Mouse (Mus musculus) large intestine, adult 2 months (tissue): Measurements from ENCODE around the gene Grpel1. TPM values are rescaled to one million over a fixed set of nuclear protein-coding genes. Genes with fewer than 3 reads are reported as not detected.

Experiments
- DNase-seq: peaks from one replicate; pipeline ENCODE4 v3.0.0-alpha.2; 2012; ENCODE audit warnings: low read depth, low spot score
- WGBS: fragments of 180-500 bp; shearing (Covaris S2); methylation state at CpG from one replicate; pipeline ENCODE4 v1.1.7; 2018; 5-methylcytosine and 5-hydroxymethylcytosine counted together
- polyA plus RNA-seq: library from polyadenylated mRNA; depleted of rRNA; stranded (reverse); fragments of >200 nt; gene quantifications from 2 replicates; pipeline ENCODE4 v1.2.3, GENCODE M21; 2012; rRNA removed

Grpel1 gene
- polyA plus RNA-seq, 1 experiment = 15.0 TPM

DNA sequence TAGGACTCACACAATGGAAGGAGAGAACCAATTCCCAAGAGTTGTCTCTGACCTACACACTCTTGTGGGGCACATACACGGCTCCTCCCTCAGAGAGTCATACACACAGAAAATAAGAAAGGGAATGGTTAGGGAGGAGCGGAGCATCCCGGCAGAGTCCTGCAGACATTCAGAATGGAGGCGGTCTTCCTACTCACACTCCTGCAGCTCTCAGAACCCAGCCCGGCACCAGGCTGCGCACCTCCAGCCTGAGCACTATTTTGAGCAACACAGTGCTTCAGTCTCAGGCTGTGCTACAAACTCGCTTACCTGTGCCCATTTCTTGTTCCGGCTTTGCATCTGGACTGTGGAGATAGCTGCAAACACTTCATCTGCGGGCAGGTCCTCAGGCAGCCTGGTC, 29.9 kb downstream of the Grpel1 start:
- no peak for DNase-seq
- WGBS = 96% methylated on average over 9 of the region's 9 CpGs

DNA sequence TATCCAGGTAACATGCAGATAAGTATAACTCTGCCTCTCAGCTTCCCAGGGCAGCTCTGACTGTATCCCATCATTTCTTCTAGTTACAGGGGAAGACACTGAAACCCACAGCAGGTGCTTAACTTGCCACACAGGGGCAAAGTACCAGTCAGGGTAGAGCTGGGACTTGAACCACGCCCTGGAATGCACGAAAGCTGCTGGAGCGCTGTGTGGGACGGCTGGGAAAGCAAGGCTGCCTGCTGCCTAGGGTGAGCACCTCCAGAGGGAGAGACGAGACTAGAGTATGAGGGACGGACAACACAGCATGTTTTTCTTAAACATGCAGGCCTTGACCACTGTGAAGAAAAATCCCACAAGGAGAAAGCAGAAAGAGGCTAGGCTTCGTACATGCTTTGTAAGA, 40.4 kb downstream of the Grpel1 start:
- 58% methylated on average over 7 of the region's 7 CpGs for WGBS
- DNase-seq = no peak

DNA sequence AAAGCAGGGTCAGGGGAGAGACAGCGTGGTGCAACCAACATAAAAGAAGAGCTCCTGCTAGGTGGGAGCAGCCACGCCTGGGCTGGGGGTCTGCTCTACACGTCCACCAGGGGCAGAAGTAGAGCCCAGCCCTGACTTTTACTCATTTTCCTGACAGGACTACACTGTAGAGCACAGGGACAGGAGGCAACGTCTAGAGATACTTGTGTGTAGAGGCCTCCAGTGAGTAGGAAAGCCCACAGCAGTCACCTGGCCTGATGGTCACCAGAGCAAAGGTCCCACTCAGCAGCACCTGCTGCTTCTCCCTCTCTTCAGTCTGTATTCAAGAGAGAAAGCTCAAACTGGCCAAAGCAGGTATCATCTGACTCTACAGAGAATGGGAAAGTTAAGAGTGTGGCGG, 40.8 kb downstream of the Grpel1 start:
- WGBS = 75% methylated on average over 5 of the region's 5 CpGs
- no peak for DNase-seq

DNA sequence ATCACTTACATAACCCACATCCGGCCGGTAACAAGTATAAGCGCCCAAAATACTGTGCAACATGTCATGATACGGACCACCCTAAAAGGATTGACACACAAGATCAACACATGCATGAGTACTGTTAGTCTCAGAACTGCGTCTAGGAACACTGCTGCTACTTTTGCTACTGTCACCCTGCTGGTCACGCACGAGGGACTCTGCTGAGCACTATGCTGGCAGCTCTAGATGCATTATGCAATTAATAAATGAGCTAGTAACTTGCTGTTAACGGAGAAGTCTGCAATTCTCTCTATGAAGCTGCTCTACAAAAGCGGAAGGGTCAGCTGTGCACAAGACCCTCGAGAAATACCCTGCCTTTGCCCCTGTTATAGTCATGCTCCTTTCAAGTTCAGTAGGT, 43.6 kb downstream of the Grpel1 start:
- WGBS = 94% methylated on average over 10 of the region's 10 CpGs
- no peak for DNase-seq

DNA sequence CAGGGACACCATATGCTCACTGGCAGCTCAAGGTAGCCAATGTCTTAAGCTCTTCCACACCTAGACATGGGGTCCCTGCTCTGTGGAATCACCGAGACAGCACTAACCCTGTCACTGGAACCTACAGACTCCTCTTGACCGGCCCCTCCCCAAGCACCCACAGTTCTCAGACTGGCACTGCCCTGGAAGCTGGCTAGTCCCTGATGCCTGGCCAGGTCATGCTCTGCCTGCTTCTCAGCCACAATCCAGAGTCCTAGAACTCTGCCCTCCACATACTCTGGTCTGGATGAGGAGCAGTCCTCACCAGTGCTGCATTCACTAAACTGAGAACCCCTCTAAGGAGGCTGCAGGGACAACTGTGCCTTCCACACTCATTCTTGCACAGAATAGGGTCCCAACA, 46.2 kb downstream of the Grpel1 start:
- 96% methylated on average over 2 of the region's 2 CpGs for WGBS
- no peak for DNase-seq

DNA sequence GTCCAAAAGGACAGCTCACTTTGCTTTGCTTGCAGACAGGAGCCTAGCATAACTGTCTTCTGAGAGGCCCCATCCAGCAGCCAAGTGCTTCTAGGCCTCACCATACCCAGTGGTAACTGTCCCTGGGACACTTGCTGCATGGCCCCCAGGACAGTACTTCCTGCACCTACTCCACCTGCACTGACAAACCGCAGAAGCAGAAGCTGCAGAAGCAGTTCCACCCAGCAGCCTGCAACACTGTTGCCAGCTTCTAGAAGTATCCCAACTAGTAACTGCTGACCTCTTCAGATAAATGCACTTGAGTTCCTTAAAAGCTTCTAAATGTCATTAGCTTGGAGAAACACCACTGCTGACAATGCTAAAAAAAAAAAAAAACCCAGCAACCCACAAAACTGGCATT, 50.3 kb downstream of the Grpel1 start:
- no peak for DNase-seq
- WGBS = 91% methylated on average over 1 of the region's 1 CpGs

DNA sequence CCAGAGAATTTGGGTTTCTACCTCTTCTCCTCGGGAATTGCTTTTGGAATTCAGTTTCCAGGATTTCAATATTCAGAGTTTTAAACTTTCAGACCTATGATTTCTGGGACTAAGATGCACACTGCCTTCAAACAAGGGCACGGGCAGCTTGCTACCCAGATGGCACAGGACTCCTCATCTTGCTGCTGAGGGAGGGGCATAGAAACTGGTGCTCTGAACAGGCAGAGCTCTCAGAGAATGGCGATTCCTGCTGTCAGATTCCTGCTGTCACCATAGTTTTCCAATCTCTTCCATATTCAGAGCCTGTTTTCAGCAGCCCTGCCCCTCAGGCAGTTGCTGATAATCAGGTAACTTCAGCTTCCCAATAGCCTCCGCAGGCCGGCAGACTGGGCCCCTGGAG, 50.8 kb downstream of the Grpel1 start:
- DNase-seq = no peak
- WGBS = 89% methylated on average over 5 of the region's 5 CpGs

DNA sequence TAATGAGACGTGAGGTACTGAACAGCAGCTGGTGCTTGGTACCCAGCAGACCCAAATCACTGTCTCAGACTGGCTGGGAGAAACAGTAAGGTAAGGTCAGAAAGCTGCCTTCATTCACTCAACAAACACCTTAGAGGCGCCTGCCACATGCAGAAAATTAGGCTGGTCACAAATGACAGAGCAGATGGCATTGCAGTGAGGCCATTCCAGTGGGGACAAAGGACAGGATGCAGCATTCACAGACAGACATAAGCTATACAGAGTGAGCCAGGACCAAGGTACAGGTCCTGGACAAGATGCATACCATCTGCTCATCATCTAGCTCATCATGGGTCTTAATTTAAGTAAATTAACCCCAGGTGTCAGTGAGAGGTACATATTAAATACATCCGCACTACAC, 52.8 kb downstream of the Grpel1 start:
- no peak for DNase-seq
- 94% methylated on average over 3 of the region's 3 CpGs for WGBS

DNA sequence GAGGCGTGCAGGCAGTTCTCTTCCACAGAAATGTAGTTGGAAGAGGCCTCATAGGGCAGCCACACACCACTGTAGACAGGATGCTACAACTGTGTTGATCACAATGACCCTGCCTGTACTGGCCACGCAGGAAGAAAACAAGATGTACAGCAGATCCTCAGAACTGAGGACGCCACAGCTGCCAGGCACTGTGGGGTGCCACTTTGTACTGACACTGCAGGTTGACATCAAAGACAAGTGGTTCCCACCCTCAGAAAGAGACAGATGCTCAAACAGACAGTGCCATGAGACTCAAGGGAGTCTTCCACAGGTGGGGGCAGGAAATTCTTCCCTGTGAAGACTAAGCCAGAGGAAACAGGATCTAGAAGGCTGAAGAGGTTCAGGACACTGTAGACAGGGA, 55.0 kb downstream of the Grpel1 start:
- 87% methylated on average over 3 of the region's 3 CpGs for WGBS
- DNase-seq = no peak

DNA sequence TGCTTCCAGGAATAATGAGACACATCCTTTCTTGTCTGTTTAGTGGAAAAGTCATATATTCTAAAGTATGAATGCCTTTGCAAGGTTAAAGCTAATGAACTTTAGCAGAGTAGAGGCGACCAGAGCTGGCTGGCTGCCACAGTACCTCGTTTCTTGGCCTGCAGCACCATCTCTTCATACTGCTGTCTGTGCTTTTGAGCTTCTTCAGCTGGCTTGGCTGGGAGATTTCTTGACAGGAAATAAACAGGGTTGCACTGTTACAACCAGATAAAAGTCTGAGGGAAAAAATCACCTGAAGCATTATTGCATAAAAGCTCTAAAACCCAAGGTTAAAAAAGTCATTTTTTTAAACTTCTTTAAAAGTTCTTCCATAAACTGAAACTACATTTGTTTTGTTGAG, 58.0 kb downstream of the Grpel1 start:
- 54% methylated on average over 2 of the region's 2 CpGs for WGBS
- DNase-seq = no peak

DNA sequence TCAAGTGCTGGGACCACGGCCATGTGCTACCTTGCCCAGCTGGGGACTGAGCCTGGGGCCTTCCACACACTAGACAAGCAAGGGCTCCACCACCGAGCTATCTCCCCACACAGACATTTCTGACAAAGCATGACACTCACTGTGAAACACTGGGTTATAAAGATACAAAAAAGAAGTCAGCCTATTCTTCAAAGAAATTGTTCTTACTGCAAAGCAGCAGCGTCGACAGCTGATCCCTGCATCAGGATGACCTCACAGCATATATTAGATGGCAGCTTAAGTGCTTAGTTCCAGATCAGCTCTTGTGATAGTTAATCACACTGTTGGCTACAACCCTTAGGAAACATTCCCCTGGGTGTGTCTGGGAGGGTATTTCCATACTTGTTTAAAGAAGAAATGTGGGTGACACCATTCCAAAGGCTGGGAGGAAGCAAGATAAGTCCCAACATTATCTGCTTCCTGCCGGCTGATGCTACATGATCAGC, 58.5 kb downstream of the Grpel1 start:
- WGBS = 81% methylated on average over 5 of the region's 5 CpGs
- no peak for DNase-seq

Other genes starting within 250 kb of the Grpel1 start
- 3.9 and 5.3 TPM in 2 replicates for gene Sorcs2, start 66.9 kb upstream of the Grpel1 start, polyA plus RNA-seq
- 7.6 and 9.9 TPM in 2 replicates for gene Tada2b, start 19.3 kb downstream of the Grpel1 start, polyA plus RNA-seq
- gene Ccdc96, start 19.6 kb downstream of the Grpel1 start, polyA plus RNA-seq = 0.09 and 0.15 TPM in 2 replicates
- 30.0 and 38.9 TPM in 2 replicates for gene Tbc1d14, start 128.3 kb downstream of the Grpel1 start, polyA plus RNA-seq
- 24.5 and 35.9 TPM in 2 replicates for gene D5Ertd579e, start 231.0 kb downstream of the Grpel1 start, polyA plus RNA-seq